Mouse (Mus musculus) left cerebral cortex, adult 2 months (tissue): ENCODE results near the gene Scarb2. TPM values are rescaled to one million over a fixed set of nuclear protein-coding genes. Genes with fewer than 3 reads are reported as not detected.

ENCODE experiments used
- DNase-seq, 2 experiments: peaks; one replicate each; pipeline ENCODE4 v3.0.0; 2021 to 2022; ENCODE audit warnings: low spot score in 2 of 2, mixed read lengths in 1 of 2; ENCODE audit errors: extremely low spot score in 1 of 2
- H3K27ac ChIP-seq: fragments of 200-600 bp; 2 replicates; pipeline ENCODE4 v1.8.1; 2022
- H3K4me3 ChIP-seq: fragments of 200-600 bp; 2 replicates; pipeline ENCODE4 v1.8.1; 2022
- CTCF ChIP-seq: fragments of 200-600 bp; IDR thresholded peaks from 2 replicates; pipeline ENCODE4 v1.8.1; 2022; ENCODE audit warnings: antibody characterized with exemption, mild to moderate bottlenecking, moderate library complexity
- intact Hi-C: fragments of 180-260 bp; cut with DNase I; formaldehyde crosslinking; loops from one replicate; pipeline ENCODE4 v1.15.1; 2025
- total RNA-seq, 2 experiments: library from RNA; stranded (reverse); gene quantifications; 2 replicates each; pipeline ENCODE4 v1.2.3; 2021

Gene Scarb2
- total RNA-seq, 2 experiments from 2014 or later = 82.6 to 91.9 TPM

DNA sequence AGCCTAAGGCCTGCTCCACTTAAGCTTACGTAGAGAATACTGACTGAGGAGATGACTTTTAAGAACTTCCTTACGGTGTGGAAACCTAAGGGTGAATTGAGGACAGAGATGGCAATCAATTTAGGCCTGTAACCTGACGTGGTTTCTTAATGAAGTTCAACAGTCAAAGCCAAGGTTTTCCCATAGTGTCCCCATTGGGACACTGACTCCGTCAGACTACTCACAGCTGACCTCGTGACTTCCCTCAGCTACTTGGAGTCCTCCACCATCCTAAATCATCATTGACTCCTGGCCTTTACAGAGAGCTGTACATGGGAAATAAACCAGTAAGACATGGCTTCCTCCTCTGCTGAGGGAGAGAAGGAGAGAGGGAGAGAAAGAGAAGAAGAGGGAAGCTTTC is 41.1 kb downstream of the Scarb2 start:
- intact Hi-C loops = loop anchor here (5.0 kb wide), 1 partner anchor 257 kb away; no protein-coding TSS in a partner anchor

DNA sequence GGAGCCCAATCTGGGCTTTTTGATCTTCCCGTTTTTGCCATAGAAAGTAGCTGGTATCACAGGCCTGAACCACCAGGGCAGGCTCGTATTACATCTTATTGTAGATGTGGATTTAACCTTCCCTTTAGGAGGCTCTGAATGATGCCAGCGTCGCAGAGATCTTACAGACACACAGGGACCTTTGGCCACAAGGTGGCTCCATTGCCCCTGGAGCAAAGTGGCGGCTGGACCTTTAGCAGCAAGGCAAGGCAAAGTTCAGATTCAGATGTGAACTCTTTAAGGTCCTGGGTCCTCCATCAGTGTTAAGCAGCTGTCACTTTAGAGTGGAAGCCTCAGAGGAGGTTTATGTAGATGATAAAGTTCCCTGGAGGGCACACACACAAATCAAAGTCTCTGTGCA is 45.3 kb downstream of the Scarb2 start:
- Histone ChIP-seq H3K4me3 (no peak overlapping the region), H3K27ac (no peak overlapping the region)
- intact Hi-C loops = loop anchor here (1.0 to 2.0 kb wide), 2 partner anchors 45 to 195 kb away; partner anchors contain the start of gene Scarb2
- peak; percentile 41 to 59 for DNase-seq
- TF ChIP-seq CTCF = peak; percentile 74

More for the DNA sequence above, 41.1 kb downstream of the Scarb2 start:
- no peak for DNase-seq
- no peak for TF ChIP-seq CTCF
- Histone ChIP-seq H3K4me3 (no peak overlapping the region), H3K27ac (no peak overlapping the region)

DNA sequence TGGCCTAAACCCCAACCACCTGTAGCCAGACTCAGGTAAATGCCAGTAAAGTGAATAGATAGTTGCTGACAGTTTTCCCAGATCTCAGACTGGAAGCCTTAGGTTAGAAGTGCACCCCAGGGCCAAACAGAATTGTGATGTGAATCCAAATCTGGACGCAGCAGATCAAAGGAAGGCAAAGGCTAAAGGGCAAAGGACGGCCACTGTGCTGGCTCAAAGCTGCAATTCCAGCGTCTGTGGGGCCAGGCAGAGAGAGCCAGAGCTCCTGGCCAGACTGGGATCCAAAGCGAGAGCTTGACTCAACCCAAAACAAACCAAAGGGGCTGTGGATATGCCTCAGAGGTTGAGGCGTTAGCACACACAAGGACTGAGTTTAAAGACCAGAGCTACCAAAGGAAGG is 47.9 kb downstream of the Scarb2 start:
- DNase-seq = no peak
- intact Hi-C loops = no loop called here

DNA sequence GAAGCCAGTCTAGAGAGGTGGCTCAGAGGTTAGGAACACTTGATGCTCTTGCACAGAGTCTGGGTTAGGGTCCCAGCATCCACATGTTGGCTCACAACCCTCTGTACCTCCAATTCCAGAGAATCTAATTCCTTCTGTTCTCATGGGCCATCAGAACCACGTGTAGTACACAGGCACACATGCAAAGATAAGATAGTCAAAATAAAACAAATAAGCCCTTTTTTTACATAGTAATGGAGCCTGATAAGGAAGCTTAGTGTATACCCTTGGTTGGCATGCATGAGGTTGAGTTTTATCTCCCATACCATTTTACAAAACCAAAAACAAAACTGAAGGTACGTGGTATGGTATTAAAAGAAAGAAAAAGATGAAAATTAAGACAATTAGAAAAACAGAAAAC is 49.2 kb downstream of the Scarb2 start:
- no peak for DNase-seq
- TF ChIP-seq CTCF = no peak
- Histone ChIP-seq H3K4me3 (no peak overlapping the region), H3K27ac (no peak overlapping the region)
- intact Hi-C loops = no loop called here

More for the DNA sequence above, 47.9 kb downstream of the Scarb2 start:
- H3K4me3 ChIP-seq = no peak overlapping the region
- no peak for TF ChIP-seq CTCF
- no peak overlapping the region for H3K27ac ChIP-seq

DNA sequence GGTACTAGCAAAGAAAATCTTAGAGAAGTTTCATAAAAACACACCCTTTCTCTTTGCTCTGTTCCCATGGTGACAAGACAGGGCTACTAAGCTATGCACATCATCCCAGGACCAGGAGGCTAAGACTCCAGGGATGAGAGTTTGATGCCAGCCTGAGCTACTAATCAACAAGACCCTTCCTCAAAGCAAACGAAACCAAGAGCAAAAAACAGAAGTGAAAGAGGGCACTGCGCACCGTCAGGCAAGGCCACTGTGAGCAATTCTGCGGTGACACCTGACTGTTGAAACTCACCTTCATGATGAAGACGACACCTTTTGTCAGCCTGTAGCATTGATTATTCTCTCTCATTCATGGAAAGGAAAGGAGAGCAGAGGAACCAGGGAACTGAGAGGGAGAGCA is 53.8 kb downstream of the Scarb2 start:
- no peak overlapping the region for H3K27ac ChIP-seq
- no peak for TF ChIP-seq CTCF
- no peak for DNase-seq
- H3K4me3 ChIP-seq = no peak overlapping the region
- intact Hi-C loops = no loop called here

DNA sequence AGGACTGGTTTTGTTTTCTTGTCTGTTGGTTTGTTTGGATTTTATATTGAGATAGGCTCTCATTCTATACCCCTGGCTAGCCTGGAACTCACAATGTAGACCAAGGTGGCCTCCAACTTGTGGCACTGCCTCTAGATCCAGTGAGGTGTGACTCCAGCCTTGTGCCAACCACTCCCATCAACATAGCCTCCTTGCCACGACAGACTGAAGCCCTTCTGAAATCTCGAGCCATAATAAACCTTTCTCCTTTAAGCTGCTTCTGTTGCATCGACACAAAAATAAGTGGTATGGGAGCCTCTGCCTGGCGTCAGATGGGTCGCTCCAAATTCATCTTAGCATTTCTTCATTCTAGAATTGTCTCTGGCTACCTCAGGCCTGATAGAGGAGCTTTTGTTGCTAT is 59.9 kb downstream of the Scarb2 start:
- no peak for DNase-seq
- no peak for TF ChIP-seq CTCF
- intact Hi-C loops = no loop called here
- Histone ChIP-seq H3K4me3 (no peak overlapping the region), H3K27ac (no peak overlapping the region)

DNA sequence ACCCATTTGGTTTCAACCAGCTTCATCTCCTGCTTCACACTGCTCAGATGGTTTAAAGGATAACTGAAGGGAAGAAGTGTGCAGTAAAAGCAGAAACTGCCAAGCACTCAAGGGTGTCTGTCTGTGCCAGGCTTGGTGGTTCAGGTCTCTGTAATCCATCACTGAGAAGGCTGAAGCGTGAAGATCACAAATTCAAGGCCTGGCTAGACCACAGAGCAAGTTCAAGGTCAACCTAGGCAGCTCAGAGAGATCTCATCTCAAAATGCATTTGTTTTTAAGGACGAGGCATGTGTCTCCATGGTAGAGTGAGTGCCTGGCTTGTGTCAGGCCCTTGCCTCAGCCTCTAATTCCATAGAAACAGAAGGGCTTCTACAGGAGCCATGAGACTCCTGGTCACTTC is 61.6 kb downstream of the Scarb2 start:
- DNase-seq = no peak
- TF ChIP-seq CTCF = no peak
- Histone ChIP-seq H3K4me3 (no peak overlapping the region), H3K27ac (no peak overlapping the region)
- intact Hi-C loops = no loop called here

DNA sequence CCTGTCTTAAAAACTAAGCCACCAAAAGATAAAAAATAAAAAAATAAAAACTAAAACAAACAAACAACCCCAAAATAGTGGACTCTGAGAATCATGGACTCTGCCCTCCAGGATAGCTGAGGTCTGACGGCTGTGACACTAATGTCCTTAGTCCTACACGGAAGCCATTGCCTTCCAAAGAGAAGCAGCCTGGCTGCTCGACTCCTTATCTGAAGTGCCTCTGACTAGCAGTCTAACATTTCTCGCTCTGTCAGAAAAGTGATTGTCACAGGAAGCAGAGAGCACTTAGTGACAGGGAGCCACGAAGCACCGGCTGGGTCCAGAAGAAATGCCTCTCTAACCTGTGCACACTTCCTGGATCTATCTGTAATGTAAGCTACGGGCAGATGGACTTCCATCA is 63.7 kb downstream of the Scarb2 start:
- TF ChIP-seq CTCF = no peak
- intact Hi-C loops = no loop called here
- DNase-seq = no peak
- H3K27ac ChIP-seq = no peak overlapping the region
- H3K4me3 ChIP-seq = no peak overlapping the region

DNA sequence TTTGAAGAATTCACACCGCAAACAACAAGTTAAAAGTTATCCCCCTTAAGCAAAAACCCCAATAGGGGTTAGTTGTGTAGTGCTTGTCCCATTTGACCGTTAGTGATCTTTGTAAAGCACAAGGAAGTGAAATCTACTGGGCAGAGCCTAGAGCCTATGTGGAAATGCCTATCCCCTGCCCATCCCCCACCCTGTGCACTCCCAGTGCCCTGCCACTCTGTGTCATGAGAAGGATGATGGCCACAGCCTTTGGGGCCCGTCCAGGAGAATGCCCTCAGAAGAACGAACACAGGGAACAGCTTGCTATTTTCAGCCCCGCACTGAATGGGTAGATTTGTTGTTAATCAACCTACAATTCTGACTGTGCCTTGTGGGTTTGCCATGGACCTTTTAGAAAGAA is 65.1 kb downstream of the Scarb2 start:
- no peak for DNase-seq
- Histone ChIP-seq H3K27ac (no peak overlapping the region), H3K4me3 (no peak overlapping the region)
- intact Hi-C loops = no loop called here
- no peak for TF ChIP-seq CTCF

DNA sequence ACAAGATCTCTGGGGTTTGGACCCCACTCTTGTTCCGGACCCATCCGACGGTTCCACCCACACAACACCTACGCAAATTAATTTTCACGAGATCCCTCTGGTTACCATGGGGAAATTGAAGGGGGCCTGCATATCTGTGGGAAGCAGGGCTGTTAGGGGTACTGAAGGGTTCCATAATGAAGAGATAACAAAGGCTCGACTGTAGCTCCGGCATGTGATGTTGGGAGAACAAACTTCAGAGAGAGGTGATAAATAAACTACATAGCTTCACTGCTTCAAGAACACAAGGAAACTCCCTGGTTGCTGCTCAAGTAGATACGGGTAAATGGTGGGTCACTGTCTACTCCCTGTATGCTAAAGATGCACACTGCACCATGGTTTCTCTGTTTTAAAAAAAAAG is 68.1 kb downstream of the Scarb2 start:
- intact Hi-C loops = no loop called here
- DNase-seq = no peak
- H3K4me3 ChIP-seq = no peak overlapping the region
- TF ChIP-seq CTCF = no peak
- no peak overlapping the region for H3K27ac ChIP-seq

DNA sequence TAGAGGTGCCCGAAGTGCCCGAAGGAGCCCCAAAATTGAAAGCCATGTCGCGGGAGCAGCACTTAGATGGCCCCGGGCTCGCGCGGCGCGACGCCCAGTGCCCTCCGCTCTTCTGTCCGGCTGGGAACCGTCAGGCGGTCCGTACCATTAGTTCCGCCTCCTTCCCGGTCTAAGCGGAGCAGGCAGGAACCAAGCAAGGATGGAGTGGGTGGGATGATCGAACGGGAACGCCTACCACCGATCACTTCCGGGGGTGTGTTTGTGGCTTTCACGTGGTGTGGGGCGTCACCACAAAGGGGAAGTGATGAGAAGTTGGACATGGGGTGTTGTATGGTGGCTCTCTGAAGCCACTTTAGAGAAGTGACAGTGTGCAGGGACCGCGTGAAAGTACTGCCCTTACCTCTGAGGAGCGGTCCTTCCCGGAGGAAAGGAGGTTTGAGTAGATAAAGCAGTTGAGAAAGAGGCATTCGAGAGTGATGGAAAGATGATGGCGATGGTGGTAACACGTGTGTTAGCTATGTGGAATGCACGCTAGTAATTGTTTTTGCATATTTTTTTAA is 71.5 kb downstream of the Scarb2 start, which contains the start of gene Nup54:
TSS of gene Nup54 (minus strand) at position 195 of the 560 bp plus-strand sequence.
- no peak for TF ChIP-seq CTCF
- intact Hi-C loops = no loop called here
- H3K4me3 ChIP-seq = peak within 1 kb of the TSS; percentile 84
- peak; percentile 94 to 95 for DNase-seq
- H3K27ac ChIP-seq = peak within 1 kb of the TSS; percentile 85

DNA sequence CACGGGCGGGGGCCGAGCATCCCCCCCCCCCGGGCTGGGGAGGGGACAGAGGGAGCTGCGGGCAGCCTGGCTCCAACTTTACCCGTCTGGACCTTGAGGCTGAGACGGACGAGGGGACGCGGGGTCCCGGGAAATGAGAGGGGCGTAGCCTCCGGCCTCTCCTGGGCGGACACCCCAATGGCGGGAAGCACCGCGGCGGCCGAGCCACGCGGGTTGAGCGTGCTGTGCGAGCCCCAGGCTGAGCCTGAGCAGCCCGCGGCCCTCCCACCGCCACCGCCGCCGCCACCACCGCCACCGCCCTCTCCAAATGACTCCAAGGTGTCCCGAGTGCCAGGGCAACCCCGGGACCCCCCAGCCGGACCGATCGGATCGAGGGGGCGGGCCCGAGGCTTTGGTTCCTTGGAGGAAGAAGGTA is 72.1 kb downstream of the Scarb2 start:
- Histone ChIP-seq H3K4me3 (peak overlapping the region; percentile 84), H3K27ac (peak overlapping the region; percentile 85)
- no peak for TF ChIP-seq CTCF
- DNase-seq = no peak
- intact Hi-C loops = loop anchor here (1.0 kb wide), 1 partner anchor 71 kb away; no protein-coding TSS in a partner anchor

DNA sequence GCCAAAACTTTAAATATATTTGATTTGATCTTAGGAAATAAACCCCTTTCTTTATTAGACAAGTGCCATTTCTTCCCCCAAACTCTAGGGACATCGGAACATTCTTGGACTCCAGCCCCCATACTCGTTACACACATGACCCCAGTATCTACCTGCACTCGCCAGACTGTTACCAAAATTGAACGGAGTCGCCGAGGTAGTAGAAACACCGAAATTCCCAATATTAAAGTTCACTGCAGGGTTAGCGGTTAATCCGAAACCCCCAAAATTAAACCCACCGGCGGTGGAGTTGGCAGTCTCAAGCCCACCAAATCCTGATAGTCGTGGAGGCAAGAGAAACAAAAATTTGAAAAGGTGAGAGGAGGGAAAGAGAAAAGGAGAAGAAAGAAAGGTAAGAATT is 72.6 kb downstream of the Scarb2 start:
- no peak for TF ChIP-seq CTCF
- peak overlapping the region; percentile 85 for H3K27ac ChIP-seq
- H3K4me3 ChIP-seq = peak overlapping the region; percentile 84
- no peak for DNase-seq
- intact Hi-C loops = loop anchor here (1.0 kb wide), 1 partner anchor 71 kb away; no protein-coding TSS in a partner anchor
